Mouse (Mus musculus) layer of hippocampus, postnatal 14 days (tissue): Measurements from ENCODE around the gene Susd6. TPM values are rescaled to one million over a fixed set of nuclear protein-coding genes. Genes with fewer than 3 reads are reported as not detected.

Experiments used
- DNase-seq, 2 experiments: peaks; one replicate each; pipeline ENCODE4 v3.0.0; 2021 to 2022; ENCODE audit warnings: low spot score in 2 of 2, mixed read lengths in 1 of 2
- total RNA-seq, 2 experiments: library from RNA; stranded (reverse); gene quantifications; 2 replicates each; pipeline ENCODE4 v1.2.3; 2021

Susd6 gene
- total RNA-seq, 2 experiments from 2014 or later, result 54.3 TPM

DNA sequence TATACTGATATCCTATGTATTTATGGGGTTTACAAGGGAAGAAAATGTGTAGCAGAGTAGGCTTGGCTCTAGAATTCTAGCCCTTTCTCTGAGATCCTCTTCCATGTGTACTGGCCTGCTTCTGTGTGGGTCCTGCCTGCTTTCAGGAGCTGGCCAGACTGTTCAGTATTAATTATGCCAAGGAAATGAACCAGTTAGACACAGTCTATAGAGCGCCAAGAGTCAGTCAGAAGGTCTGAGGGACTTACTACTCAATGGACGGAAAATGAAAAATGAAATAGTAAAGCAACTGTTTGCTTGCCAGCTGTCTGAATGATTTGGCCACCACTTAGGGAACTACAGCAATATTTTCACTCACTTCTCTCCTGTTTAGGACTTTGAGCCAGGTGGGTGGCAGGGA is 75.7 kb downstream of the Susd6 start:
- DNase-seq, result no peak

DNA sequence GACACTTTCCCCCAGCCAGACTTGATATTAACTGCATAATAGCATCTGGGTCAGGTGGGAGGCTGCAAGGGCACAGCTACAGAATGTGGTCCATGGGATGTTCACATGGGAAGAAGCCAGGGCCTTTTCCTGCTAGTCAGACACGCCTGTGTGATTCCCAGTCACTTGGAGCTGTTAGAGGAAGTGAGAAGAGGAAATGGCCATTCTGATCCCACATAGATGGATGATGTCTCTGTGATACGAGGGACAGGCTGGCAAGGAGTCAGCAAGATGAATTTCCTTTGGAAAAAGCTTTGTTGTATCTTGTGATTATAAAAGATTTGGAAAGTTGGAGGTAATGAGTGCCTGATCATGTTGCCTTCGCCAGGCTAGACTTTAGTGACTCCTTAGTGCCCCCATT is 76.8 kb downstream of the Susd6 start:
- no peak for DNase-seq

DNA sequence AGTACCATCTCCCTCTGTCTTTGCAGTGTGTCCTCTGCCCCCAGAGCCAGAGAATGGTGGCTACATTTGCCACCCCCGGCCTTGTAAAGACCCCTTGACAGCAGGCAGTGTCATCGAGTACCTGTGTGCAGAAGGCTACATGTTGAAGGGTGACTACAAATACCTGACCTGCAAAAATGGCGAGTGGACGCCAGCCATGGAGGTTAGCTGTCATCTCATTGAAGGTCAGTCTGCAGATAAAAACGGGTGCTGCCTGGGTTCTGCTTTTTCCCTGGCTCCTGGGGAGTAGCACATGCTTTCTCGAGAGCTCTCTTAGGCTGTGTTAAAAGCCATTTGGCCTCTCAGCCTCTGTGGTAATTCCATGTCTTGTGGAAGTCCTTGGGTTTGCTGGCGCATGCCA is 78.1 kb downstream of the Susd6 start:
- no peak for DNase-seq

DNA sequence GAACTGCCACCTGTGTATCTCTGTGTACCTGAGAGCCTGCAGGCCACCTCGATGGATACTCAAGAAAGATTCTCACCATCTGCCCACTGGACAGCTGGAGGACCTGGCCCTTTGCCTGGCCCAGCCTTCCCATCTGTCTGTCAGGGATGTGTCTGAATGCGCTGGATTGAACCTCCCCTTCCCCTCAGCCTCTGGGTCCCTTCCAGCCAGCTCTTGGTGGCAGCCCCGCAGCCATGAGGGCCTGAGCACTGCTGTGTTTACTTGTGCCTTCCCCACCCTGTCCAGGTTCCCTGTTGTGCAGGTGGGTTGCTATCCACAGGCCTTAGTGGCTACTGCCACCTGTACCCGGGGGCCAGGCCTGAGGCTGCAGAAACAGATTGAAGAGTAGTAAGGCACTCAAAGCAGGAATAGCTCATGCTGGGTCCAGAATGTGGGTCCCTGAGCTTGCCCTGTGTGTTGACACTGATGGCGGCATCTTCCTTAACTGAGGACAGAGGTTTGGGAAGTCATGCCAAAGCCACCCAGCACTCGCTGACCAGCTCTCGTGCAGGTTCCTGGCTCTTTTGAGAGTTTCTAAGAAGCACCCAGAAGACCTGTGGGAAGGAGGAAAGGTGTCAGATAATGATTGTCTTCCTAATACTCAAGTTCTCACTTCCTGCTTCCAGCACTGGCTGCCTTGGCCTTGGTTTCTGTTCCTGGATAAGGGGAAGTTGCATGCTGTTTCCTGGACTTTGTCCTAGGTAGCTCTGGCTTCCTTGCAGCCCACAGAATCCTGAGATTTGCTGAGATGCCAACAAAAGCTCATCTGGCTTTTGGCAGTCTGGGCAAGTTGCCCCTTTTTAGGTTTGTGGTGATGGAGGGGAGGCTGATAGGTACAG is 87.1 kb downstream of the Susd6 start:
- DNase-seq, result no peak

DNA sequence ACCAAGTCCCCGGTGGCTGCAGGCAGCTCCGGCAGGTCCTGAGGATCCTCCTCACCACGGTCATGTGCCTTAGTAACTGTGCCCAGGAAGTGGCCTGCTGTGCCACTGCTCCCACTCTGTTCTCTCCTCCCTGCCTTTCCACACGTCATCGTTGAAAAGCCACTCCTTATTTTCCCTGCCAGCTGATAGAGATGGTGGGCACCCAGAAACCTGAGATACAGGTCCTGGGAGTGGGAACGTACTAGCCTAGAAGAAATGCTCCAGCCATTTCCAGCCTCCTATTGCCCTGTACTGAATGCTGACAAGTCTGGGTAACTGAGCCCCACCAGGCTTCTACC is 87.8 kb downstream of the Susd6 start:
- no peak for DNase-seq

DNA sequence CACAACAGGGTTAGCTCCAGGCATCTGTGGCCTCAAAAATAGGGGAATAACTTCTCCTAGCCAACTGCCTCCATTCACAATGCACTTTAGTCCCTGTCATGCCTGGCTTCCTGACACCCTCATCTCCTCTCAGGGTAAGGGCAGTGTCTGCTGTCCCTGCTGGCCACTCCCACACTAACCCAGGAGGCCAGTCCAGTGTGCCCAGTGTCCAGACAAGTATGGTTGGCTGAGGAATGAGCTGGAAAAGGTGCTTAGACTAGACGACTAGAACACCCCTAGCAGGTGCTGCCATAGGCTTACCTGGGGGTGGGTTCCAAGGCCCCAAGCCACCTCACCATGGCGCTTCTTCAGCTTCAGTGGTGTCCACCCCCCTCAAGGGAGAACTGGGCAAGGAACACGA is 88.3 kb downstream of the Susd6 start:
- no peak for DNase-seq

DNA sequence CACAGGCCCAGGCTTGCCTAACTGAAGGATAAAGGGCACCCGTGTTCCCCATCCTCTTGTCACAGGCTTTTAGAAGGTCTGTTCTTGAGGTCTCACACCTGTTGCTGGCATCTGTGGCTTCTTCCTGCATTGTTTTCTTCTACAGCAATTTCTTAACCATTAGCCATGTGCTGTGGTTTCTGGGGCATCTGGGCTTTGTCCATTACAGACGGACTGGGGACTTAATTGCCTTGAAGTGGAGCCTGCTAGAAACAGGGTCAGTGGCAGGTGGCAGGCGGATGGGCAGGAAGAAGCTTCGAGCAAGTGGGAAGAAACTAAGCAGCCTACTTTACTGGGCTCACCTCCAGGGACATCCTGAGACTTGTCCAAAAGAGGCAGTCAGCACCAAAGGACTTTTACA is 89.0 kb downstream of the Susd6 start:
- no peak for DNase-seq

DNA sequence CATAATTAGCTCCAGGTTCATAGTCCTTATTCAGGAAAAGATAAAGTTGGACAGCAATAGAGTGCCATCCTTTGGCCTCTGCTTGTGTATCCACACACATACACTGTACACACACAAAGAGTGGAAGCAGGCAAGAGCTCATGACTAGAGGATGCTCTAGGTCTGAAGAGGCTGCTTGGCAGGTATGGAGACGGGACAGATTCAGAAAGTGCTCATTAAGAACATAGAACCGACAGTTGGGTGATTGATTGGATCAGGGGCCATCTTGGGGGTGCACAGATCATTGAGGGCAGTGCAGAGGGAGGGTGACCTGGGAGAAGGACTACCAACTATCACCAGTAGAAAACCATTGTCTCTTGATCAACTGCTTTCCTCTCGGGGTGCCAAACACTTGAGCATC is 90.8 kb downstream of the Susd6 start:
- DNase-seq, result no peak

DNA sequence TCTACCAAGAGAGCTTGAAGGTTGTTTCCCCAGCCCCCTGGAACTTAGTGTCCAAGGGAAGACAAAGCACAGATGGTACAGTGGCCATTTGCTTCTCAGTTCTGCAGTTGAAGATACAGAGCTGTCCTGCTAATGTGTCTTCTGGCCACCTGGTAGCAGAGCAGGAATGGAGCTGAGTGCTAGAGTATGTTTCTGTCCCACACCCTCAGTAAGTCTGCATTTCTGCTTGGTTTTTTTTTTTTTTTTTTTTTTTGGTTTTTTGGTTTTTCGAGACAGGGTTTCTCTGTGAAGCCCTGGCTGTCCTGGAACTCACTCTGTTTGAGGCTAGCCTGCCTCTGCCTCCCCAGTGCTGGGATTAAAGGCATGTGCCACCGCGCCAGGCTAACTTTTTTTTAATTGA is 93.0 kb downstream of the Susd6 start:
- no peak for DNase-seq

DNA sequence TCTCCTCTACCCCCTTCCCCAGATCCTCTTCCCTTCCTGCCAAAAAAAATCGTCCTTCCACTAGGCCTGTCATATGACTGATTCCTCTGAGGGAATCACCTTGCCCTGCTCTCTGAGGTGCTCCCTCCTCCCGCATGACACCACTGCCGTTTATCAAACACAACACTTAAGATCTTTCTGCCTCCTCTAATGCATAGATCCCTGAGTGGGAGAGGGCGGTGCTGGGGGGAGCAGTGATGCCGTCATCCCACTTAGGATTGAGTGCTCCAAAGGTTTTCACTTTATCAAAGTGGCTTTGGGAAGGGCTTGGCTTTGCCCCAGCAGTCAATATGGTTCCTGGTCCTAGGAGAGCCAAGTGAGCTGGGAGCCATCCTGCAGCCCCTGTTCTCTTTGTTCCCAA is 93.6 kb downstream of the Susd6 start:
- no peak for DNase-seq

DNA sequence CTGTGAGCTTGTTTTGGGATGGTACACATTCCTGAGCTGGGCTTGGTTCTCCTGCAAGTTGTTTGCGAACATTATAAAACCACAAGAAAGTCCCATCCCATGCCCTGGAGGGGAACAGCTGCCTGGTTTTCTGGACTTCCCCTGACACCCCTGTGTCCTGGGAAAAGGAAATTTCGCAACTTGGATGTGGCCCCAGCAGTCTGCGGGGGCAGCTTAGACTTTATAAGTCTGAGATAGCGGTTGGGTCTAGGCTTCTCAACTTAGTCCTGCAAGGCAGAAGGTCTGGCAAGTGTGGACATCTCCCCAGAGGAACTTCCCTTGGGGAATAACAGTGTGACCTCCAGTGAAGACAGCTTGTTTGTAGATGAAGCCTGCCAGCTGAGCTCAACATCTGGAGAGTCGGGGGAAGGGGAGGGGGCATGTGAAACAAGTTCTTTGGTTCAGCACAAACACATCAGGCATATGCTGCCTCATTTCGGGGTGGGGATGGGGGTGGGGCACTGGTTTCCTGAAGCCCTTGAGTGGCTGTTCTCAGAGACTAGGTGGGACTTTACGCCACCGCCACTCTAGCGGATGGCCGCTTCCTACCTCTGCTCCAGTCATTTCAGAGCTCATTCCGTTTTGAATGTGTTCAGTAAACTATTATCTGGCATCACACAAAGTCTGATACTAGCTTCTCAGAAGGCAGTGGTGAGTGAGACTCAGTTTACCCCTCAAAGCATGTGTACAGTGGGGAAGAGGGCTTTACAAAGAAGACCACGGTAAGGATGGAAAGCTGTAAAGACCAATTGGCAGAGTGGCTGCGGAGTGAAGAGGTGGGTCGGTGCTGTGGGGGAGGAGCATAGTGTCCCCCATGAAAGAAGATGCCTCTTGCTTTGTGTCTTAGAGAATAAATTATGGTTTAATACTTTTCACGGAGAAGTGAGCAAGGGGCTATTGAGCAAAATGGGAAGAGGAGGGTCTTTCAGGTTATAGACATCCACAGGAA is 95.3 kb downstream of the Susd6 start:
- no peak for DNase-seq

DNA sequence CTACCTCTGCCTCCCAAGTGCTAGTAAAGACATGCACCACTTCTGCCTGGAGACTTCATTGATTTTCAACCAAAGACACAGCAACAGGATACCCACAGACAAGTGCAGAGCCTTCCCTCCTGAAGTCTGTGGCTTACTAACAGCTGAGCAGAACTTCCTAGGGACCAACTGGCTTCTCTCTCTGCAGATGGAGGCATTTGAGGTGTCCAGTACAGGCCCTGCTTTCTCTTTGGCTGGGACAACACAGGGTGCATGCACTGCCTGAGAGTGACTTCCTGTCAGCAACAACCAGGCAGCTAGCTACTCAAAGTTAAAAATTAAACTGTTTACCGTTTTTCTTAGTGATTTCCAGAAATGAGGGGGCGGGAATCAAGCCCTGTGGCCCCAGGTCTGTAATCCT is 96.7 kb downstream of the Susd6 start:
- no peak for DNase-seq

DNA sequence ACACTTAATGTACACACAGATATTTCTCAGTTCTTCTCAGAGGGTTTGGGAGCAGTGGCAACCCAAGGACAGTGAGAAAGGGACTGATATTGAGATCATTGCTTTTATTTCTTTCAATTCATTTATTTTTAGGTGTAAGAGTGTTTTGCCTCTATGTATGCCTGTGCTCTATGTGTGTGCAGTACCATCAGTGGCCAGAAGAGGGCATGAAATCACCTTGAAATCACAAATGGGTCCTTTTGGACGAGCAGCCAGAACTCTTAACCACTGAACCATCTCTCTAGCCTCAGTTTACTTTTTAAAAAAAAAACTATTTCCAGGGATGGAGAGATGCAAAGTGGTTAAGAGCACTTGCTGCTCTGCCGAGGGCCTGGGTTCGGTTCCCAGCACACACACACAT is 99.0 kb downstream of the Susd6 start:
- no peak for DNase-seq

DNA sequence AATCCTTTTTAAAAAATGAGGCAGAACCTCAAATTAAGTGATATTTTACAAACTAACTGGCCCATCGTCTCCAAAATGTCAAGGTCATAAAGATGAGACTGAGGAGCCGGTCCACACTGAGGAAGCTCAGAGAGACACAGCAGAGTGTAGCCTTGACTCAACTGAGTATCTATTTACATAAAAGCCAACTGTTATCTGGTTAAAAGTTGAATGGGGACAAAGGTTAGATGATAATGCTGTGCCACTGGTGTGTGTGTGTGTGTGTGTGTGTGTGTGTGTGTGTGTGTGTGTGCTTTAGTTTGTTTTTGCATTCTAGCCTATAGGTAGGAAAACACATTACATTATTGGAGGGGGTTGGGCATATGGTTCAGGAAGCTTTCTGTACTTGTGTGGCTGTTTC is 100.8 kb downstream of the Susd6 start:
- no peak for DNase-seq

DNA sequence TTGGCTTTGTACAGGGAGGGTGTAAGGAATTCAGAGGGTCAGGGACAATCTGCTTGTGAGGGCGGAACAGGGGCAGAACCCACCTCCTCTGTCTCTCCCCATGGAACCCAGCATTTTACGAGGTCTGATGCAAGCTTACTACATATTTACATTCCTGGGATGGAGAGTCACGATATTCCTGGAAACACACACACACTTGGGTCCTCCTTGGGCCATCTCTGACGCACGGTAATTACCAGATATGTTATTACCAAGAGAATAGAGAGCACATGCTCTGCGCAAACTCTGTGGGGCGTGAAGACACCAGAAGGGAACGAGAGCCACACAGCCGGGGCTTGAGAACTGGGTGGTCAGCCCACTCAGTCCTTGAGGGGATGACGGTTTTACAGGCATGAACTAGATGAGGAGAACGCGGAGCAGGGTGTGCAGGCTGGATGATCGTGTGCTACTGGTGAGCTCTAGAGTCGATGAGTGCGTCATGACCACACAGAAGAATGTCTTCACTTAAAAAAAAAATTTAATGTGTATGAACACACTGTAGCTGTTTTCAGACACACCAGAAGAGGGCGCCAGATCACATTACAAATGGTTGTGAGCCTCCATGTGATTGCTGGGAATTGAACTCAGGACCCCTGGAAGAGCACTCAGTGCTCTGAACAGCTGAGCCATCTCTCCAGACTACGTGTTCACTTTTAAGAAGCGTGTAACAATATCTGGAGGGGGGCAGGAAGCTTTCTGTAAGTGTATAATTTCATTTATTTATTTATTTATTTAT is 103.6 kb downstream of the Susd6 start:
- DNase-seq, result no peak

DNA sequence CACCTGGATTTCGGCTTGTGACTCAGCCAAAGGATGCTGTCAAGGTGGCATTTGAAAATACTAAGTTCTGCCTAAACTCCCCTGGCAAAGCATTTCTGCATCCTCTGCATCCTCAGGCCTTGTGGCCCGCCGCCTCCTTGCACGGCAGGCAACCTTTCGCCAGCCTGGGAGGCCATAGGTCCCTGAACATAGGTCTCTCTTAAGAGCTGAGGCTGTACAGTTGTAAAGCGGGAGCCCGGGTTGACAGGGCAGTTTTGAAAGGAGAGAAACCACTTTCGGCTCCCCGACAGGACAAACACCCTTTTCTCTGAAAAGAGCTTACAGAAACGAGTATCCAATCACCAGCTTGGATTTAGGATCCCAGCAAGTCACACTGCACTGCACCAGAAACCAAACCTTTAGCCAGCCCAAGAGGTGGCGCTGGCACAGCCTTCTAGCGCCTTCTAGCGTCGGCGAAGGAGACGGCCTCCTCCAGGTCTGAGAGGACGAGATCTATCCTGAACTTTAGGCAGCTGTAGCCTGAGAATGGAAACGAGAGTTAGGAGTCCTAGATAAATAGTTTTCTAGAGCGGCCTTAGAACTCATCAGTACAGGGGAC is 104.8 kb downstream of the Susd6 start:
- DNase-seq, result peak; percentile 55 to 76

DNA sequence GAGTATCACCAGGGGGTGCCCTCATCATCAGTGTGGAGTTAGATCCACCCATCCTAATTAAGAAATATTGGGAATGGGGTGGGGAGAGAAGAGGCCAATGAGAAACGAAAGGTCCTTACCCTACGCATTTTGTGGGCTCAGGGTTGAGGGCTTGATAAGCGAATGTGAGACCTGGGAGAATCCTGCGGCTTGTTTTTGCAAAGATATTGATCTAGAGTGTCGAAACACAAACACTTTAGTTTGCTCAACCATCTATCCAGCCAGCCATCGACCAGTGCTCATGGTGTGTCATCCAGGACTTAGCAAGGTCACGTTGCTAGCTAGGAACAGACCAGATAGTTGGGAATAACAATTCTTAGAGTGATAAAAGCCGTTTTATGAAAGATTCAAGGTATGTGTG is 119.3 kb downstream of the Susd6 start:
- DNase-seq, result no peak

DNA sequence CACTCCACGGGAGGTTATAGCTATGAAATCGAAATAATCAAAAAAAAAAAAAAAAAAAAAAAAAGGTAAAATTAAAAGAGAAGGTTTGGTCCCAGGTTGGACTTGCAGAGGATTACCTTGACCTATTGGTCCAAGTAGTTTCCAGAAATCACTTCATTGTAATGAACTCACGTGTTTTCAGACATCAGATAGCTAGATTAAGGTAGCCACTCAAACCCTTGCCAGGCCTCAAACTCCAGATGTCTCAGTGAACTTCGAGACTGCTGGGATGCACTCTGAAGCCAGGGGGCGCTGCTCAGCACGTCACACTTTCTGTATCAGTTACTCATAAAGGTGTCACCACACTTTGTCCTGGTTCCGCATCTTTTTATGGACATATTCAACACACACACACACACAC is 127.5 kb downstream of the Susd6 start:
- DNase-seq, result no peak

DNA sequence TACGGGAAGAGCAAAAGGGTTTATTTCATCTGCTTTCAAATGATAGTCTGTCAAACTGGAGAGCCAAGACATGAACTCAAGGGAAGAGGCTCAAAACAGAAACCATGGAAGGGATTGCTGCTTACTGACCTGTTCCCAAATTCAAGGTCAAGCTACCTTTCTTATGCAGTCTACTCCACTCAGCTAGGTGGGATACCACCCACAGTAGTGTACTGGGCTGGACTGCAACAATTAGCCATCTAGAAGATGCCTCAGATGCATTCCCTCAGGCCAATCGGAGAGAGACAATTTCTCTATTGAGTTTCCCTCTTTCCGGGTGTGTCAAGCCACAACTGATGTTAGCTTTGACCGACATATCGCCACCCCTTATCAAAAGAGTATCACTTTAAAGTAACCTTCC is 131.0 kb downstream of the Susd6 start:
- no peak for DNase-seq

DNA sequence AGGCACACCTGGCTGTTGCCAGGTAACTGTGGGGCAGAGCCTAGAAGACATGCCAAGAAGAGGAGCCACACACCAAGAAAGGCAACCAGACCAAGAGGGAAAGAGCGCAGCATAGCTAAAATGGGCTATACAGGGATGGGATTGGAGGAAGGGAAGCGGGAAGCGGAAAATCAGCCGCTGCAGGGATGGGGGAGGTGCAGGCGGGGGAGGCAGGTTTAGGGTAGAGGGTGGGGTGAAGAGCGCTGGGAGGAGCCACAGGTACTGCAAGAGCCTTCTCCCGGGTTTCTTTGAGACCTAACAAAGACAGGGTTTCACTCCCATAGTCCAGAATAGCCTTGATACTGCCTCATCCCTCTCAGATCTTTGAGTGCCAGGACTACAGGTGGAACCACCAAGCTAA is 132.6 kb downstream of the Susd6 start:
- no peak for DNase-seq

DNA sequence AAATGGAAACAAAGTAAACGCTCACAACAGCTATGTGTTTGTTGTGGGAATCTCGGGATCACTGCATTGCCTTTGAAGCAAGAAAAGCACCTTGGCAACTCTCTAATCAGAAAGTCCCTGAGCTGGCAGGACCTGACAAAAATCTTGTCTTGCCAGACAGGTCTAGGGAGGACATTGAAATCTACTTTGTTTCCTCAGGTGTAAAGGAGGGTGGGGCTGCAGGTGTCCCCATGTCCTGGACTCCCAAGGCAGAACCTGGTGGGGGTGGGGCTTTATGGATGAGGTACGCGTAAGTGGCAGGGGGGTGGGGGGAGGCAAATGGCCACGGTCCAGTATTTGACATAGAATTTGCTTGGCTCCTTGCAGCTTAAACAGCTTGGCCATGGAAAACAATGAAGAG is 133.3 kb downstream of the Susd6 start:
- no peak for DNase-seq
